Mouse (Mus musculus) retina, postnatal 1 day (tissue): ENCODE data around the gene Igbp1b.

ENCODE experiments used
- DNase-seq: peaks from one replicate; pipeline ENCODE4 v3.0.0-alpha.2; 2012

The Igbp1b gene

GRCm38 (mm10) chr6:138658516-138658915 is at the start of gene Igbp1b:
Gene Igbp1b, minus strand, starts transcription at chr6:138658544.
- DNase-seq: peak; percentile 23

- DNase-seq: no peak
Measured at GRCm38 (mm10) chr6:138682959-138683358, 24.6 kb upstream of the Igbp1b start.

- peak; percentile 22 for DNase-seq
Measured at GRCm38 (mm10) chr6:138672704-138673141, 14.4 kb upstream of the Igbp1b start.

GRCm38 (mm10) chr6:138665416-138665815 is 7.1 kb upstream of the Igbp1b start:
- DNase-seq: no peak

GRCm38 (mm10) chr6:138645604-138646003 is 12.7 kb downstream of the Igbp1b start:
- DNase-seq: no peak

GRCm38 (mm10) chr6:138639351-138639750 is 19.0 kb downstream of the Igbp1b start:
- no peak for DNase-seq

- DNase-seq: no peak
Measured at GRCm38 (mm10) chr6:138620786-138621185, 37.6 kb downstream of the Igbp1b start.

GRCm38 (mm10) chr6:138618396-138618795 is 39.9 kb downstream of the Igbp1b start:
- DNase-seq: no peak
